Mouse (Mus musculus) testis, adult 2 months (tissue): ENCODE measurements around the gene Kcnk6.

ENCODE experiments used
- CTCF ChIP-seq: fragments of 200-500 bp; IDR thresholded peaks from 2 replicates; pipeline ENCODE4 v1.5.1; 2012; ENCODE audit warnings: low read depth, mild to moderate bottlenecking, inconsistent platforms, low read length, moderate library complexity; ENCODE audit not compliant: control insufficient read depth, insufficient read depth, insufficient replicate concordance
- POLR2A ChIP-seq: fragments of 200-500 bp; IDR thresholded peaks from 2 replicates; pipeline ENCODE4 v1.6.1; 2012; ENCODE audit warnings: low read depth, mild to moderate bottlenecking, inconsistent platforms, low read length, moderate library complexity; ENCODE audit not compliant: control insufficient read depth

DNA sequence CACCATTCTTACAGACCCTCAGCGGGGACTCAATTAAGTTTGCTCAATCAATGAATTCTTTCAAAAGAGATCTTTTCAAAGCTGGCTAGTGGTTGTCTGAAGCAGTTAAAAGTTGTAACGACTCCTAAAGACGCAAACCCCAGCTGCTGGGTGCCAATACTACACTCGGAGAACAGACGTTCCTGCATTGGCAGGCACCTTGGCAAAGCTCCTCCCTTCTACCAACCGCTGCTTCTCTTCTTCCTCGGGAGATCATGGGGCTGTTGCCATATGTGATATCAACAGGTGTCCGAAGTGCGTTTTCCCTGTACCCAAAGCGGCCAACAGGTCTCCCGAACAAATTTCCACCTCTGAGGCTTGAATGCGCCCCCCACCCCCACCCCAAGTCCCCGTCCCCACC lies 48.5 kb upstream of the Kcnk6 start:
- TF ChIP-seq CTCF (no peak), POLR2A (no peak)
